Mouse (Mus musculus) bone marrow, adult 2 months (tissue): ENCODE data around the gene Olfm1.

Experiments
- CTCF ChIP-seq: fragments of 200-500 bp; IDR thresholded peaks from 2 replicates; pipeline ENCODE4 v1.5.1; 2011; ENCODE audit warnings: low read length, control low read depth; ENCODE audit not compliant: control insufficient read depth, insufficient read depth
- POLR2A ChIP-seq: fragments of 200-500 bp; IDR thresholded peaks from 2 replicates; pipeline ENCODE4 v1.6.1; 2011; ENCODE audit warnings: low read depth, mild to moderate bottlenecking, control low read depth, low read length, borderline replicate concordance; ENCODE audit not compliant: control insufficient read depth

- TF ChIP-seq CTCF (no peak), POLR2A (no peak)
Measured at GRCm38 (mm10) chr2:28212911-28213310, 20.1 kb downstream of the Olfm1 start.
